Mouse (Mus musculus) MEL (cell line): ENCODE results near the gene Kng2.

Experiments
- CHD1 ChIP-seq: IDR thresholded peaks from 2 replicates; pipeline ENCODE4 v1.6.1; 2012; ENCODE audit warnings: low read depth, mild to moderate bottlenecking, inconsistent platforms, low read length, improper control_type of control experiment
- CTCF ChIP-seq, 3 experiments: IDR thresholded peaks in 2 of 3; conservative IDR thresholded peaks in 1 of 3; 2 replicates each; pipeline ENCODE4 v1.5.1; 2011 to 2012; ENCODE audit warnings: low read length in 3 of 3, low read depth in 2 of 3, mild to moderate bottlenecking in 2 of 3, improper control_type of control experiment in 1 of 3, inconsistent platforms in 1 of 3, mixed read lengths in 1 of 3, moderate library complexity in 1 of 3; ENCODE audit not compliant: control insufficient read depth in 1 of 3, insufficient read depth in 1 of 3, poor library complexity in 1 of 3, severe bottlenecking in 1 of 3
- ELF1 ChIP-seq: IDR thresholded peaks from 2 replicates; pipeline ENCODE4 v1.6.1; 2014; ENCODE audit warnings: low read depth, mild to moderate bottlenecking, inconsistent platforms, low read length, improper control_type of control experiment, moderate library complexity
- NELFE ChIP-seq: IDR thresholded peaks from 2 replicates; pipeline ENCODE4 v1.6.1; 2011; ENCODE audit warnings: low read depth, low read length, improper control_type of control experiment
- POLR2A ChIP-seq, 2 experiments: IDR thresholded peaks; 2 replicates each; pipeline ENCODE4 v1.6.1; 2011 to 2012; ENCODE audit warnings: low read length in 2 of 2, mild to moderate bottlenecking in 2 of 2, control low read depth in 1 of 2, improper control_type of control experiment in 1 of 2, low read depth in 1 of 2, moderate library complexity in 1 of 2; ENCODE audit not compliant: control insufficient read depth in 1 of 2, insufficient read depth in 1 of 2, poor library complexity in 1 of 2
- SMC3 ChIP-seq: IDR thresholded peaks from 2 replicates; pipeline ENCODE4 v1.6.1; 2011; ENCODE audit warnings: low read depth, low read length, improper control_type of control experiment
- USF2 ChIP-seq, 2 experiments: IDR thresholded peaks; 2 replicates each; pipeline ENCODE4 v1.6.1; 2011 to 2012; ENCODE audit warnings: improper control_type of control experiment in 2 of 2, low read length in 2 of 2, borderline replicate concordance in 1 of 2, inconsistent platforms in 1 of 2, low read depth in 1 of 2, mild to moderate bottlenecking in 1 of 2; ENCODE audit not compliant: insufficient read depth in 1 of 2

GRCm38 (mm10) chr16:23037744-23038143, 8.5 kb upstream of the Kng2 start:
- TF ChIP-seq CHD1 = no peak
- no peak for TF ChIP-seq ELF1
- no peak for TF ChIP-seq POLR2A (IDR thresholded peaks at IDR 0.05; ENCODE audit: control insufficient read depth in 1 of 2, insufficient read depth in 1 of 2, low read depth in 1 of 2, low read length in 2 of 2, poor library complexity in 1 of 2)
- no peak for TF ChIP-seq NELFE
- TF ChIP-seq CTCF (IDR thresholded peaks at IDR 0.05 in 2 of 3, conservative IDR thresholded peaks at IDR 0.05 in 1 of 3; ENCODE audit: control insufficient read depth in 1 of 3, insufficient read depth in 1 of 3, low read depth in 2 of 3, low read length in 3 of 3, poor library complexity in 1 of 3, severe bottlenecking in 1 of 3) = no peak
- TF ChIP-seq SMC3 = no peak
- no peak for TF ChIP-seq USF2 (IDR thresholded peaks at IDR 0.05; ENCODE audit: borderline replicate concordance in 1 of 2, insufficient read depth in 1 of 2, low read depth in 1 of 2, low read length in 2 of 2)
